Mouse (Mus musculus): ENCODE data around the gene Fam107b. TPM values are rescaled to one million over a fixed set of nuclear protein-coding genes. Genes with fewer than 3 reads are reported as not detected.

The Fam107b gene
- polyA plus RNA-seq, 1 experiment from 2014 or later = 75.4 TPM

DNA sequence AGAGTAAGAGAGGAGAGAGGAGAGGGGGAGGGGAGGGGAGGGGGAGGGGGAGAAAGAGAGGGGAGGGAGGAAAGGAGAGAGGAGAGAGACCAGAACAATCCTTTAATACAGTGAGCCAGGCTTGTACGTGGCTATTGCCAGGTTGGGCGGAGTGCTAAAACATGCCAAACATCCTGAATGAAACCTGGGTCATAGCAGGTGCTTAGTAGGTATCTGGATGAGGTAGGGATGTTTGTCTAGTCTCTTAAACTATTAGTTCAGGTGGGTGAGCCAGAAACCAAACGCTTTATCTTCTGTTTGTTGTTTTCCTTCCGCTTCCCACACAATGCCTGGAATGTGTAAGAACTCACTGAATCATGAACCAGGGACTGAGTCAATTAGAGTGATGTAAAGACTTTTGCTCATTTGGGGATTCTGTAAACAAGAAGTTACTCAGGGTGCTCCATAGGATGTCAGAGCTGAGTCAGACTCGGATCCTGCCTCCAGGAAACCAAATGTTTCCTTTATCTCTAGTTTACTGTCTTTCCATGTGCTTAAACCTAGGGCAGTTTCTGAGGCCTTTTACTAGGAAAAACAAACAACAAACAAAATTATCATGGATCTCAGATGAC, 89.1 kb downstream of the Fam107b start:
- H3K4me2 ChIP-seq (ENCODE audit: low read length) = no peak overlapping the region
- no peak for ATAC-seq
- H3K36me3 ChIP-seq (ENCODE audit: control insufficient read depth, insufficient read depth, low read length) = no peaks in the 10 kb centered on the region
- H3K9ac ChIP-seq (ENCODE audit: low read length) = no peak overlapping the region
- DNase-seq (ENCODE audit: low spot score) = no peak
- H3K27ac ChIP-seq (ENCODE audit: low read depth, low read length) = no peak overlapping the region
- H3K27me3 ChIP-seq (replicated peaks; ENCODE audit: control insufficient read depth, insufficient read depth, low read length) = no peaks in the 10 kb centered on the region
- no peaks in the 10 kb centered on the region for H3K9me3 ChIP-seq (replicated peaks; ENCODE audit: control insufficient read depth, low read length)
- 26% methylated on average over 5 of the region's 5 CpGs for WGBS
- no peak overlapping the region for H3K4me3 ChIP-seq (ENCODE audit: low read depth, low read length)
- no peaks in the 10 kb centered on the region for H3K4me1 ChIP-seq (ENCODE audit: control insufficient read depth, insufficient read depth, low read length)

GRCm38 (mm10) chr2:3664086-3664485, 93.8 kb downstream of the Fam107b start:
- Histone ChIP-seq H3K4me1 (ENCODE audit: control insufficient read depth, insufficient read depth, low read length) (no peaks in the 10 kb centered on the region), H3K9me3 (replicated peaks; ENCODE audit: control insufficient read depth, low read length) (no peaks in the 10 kb centered on the region), H3K36me3 (ENCODE audit: control insufficient read depth, insufficient read depth, low read length) (no peaks in the 10 kb centered on the region), H3K4me3 (ENCODE audit: low read depth, low read length) (no peak overlapping the region), H3K9ac (ENCODE audit: low read length) (no peak overlapping the region), H3K27ac (ENCODE audit: low read depth, low read length) (no peak overlapping the region), H3K27me3 (replicated peaks; ENCODE audit: control insufficient read depth, insufficient read depth, low read length) (no peaks in the 10 kb centered on the region), H3K4me2 (ENCODE audit: low read length) (no peak overlapping the region)
- DNase-seq (ENCODE audit: low spot score) (no peak), ATAC-seq (no peak)
- WGBS = 78% methylated on average over 6 of the region's 6 CpGs

- Histone ChIP-seq H3K9ac (ENCODE audit: low read length) (no peak overlapping the region), H3K4me3 (ENCODE audit: low read depth, low read length) (no peak overlapping the region), H3K4me1 (ENCODE audit: control insufficient read depth, insufficient read depth, low read length) (no peaks in the 10 kb centered on the region), H3K9me3 (replicated peaks; ENCODE audit: control insufficient read depth, low read length) (no peaks in the 10 kb centered on the region), H3K27me3 (replicated peaks; ENCODE audit: control insufficient read depth, insufficient read depth, low read length) (no peaks in the 10 kb centered on the region), H3K36me3 (ENCODE audit: control insufficient read depth, insufficient read depth, low read length) (no peaks in the 10 kb centered on the region), H3K4me2 (ENCODE audit: low read length) (no peak overlapping the region), H3K27ac (ENCODE audit: low read depth, low read length) (no peak overlapping the region)
- WGBS = 75% methylated on average over 3 of the region's 3 CpGs
- DNase-seq (ENCODE audit: low spot score) (peak; percentile 44), ATAC-seq (no peak)
These were observed 98.4 kb downstream of the Fam107b start for GRCm38 (mm10) chr2:3668682-3669081.

DNA sequence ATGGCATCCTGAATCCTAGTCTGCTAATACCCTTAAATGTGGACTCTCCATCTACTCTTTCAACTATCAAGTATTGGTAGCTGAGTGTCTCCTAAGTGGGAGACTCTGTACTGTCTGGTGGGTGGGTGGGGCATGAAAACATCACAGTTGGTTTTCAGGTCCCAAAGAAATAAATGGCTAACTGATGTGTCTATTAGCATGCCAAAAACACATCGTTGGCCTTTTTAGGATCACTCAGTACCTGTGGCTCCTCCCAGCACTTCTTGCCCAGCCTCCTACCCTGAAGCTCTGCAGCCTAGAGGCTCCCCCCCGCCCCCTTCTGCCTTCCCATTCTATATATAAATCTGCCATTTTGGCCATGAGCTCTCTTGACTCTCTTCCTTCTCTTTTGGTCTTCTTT, 99.4 kb downstream of the Fam107b start:
- H3K9me3 ChIP-seq (replicated peaks; ENCODE audit: control insufficient read depth, low read length) = no peaks in the 10 kb centered on the region
- ATAC-seq (no peak), DNase-seq (ENCODE audit: low spot score) (no peak)
- H3K4me1 ChIP-seq (ENCODE audit: control insufficient read depth, insufficient read depth, low read length) = no peaks in the 10 kb centered on the region
- H3K27ac ChIP-seq (ENCODE audit: low read depth, low read length) = no peak overlapping the region
- no peak overlapping the region for H3K4me3 ChIP-seq (ENCODE audit: low read depth, low read length)
- no peaks in the 10 kb centered on the region for H3K36me3 ChIP-seq (ENCODE audit: control insufficient read depth, insufficient read depth, low read length)
- no peaks in the 10 kb centered on the region for H3K27me3 ChIP-seq (replicated peaks; ENCODE audit: control insufficient read depth, insufficient read depth, low read length)
- 55% methylated on average over 2 of the region's 2 CpGs for WGBS
- no peak overlapping the region for H3K4me2 ChIP-seq (ENCODE audit: low read length)
- no peak overlapping the region for H3K9ac ChIP-seq (ENCODE audit: low read length)

DNA sequence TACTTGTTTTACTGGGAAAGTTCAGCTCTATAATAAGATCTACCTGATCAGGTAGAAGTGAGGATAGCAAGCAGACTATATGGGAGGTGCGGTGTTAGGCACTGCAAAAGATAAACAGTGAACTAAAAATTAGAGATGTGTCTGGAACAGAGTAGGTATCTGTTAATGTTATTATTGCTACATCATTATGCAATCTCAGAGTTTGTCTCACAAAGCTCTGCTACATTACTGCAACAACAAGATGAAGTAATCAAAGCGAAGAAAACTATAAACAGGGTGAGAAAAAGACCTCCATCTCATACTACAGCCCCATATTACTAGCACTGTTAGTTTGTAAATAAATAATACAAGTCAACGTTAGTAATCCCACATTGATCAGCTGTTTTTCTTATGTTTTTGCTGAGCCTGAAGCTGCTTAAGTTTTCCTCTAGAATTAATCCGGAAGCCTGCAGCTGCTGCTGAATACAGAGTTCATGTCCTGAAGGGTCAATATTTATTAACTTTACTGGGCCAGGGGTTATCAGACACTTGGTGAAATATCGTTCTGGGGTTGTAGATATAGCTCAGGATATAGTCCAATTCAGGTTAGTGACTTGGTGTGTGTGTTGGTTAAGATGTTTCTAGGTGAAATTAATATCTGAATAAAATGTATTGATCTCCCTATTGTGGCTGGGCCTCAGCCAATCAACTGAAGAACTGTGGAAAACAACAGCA, 102.5 kb downstream of the Fam107b start:
- H3K9ac ChIP-seq (ENCODE audit: low read length) = no peak overlapping the region
- ATAC-seq = no peak
- no peaks in the 10 kb centered on the region for H3K36me3 ChIP-seq (ENCODE audit: control insufficient read depth, insufficient read depth, low read length)
- H3K27me3 ChIP-seq (replicated peaks; ENCODE audit: control insufficient read depth, insufficient read depth, low read length) = no peaks in the 10 kb centered on the region
- DNase-seq (ENCODE audit: low spot score) = no peak
- WGBS = 89% methylated on average over 5 of the region's 5 CpGs
- no peak overlapping the region for H3K4me3 ChIP-seq (ENCODE audit: low read depth, low read length)
- H3K9me3 ChIP-seq (replicated peaks; ENCODE audit: control insufficient read depth, low read length) = no peaks in the 10 kb centered on the region
- H3K27ac ChIP-seq (ENCODE audit: low read depth, low read length) = no peak overlapping the region
- H3K4me2 ChIP-seq (ENCODE audit: low read length) = no peak overlapping the region
- H3K4me1 ChIP-seq (ENCODE audit: control insufficient read depth, insufficient read depth, low read length) = no peaks in the 10 kb centered on the region

- H3K9ac ChIP-seq (ENCODE audit: low read length) = no peak overlapping the region
- no peaks in the 10 kb centered on the region for H3K27me3 ChIP-seq (replicated peaks; ENCODE audit: control insufficient read depth, insufficient read depth, low read length)
- no peaks in the 10 kb centered on the region for H3K9me3 ChIP-seq (replicated peaks; ENCODE audit: control insufficient read depth, low read length)
- no peak overlapping the region for H3K4me3 ChIP-seq (ENCODE audit: low read depth, low read length)
- DNase-seq (ENCODE audit: low spot score) = peak; percentile 22
- H3K36me3 ChIP-seq (ENCODE audit: control insufficient read depth, insufficient read depth, low read length) = no peaks in the 10 kb centered on the region
- H3K4me2 ChIP-seq (ENCODE audit: low read length) = no peak overlapping the region
- H3K4me1 ChIP-seq (ENCODE audit: control insufficient read depth, insufficient read depth, low read length) = no peaks in the 10 kb centered on the region
- no peak overlapping the region for H3K27ac ChIP-seq (ENCODE audit: low read depth, low read length)
- 89% methylated on average over 1 of the region's 1 CpGs for WGBS
- ATAC-seq = no peak
These were observed 105.2 kb downstream of the Fam107b start for GRCm38 (mm10) chr2:3675481-3675880.

- no peak for ATAC-seq
- 74% methylated on average over 4 of the region's 4 CpGs for WGBS
- no peaks in the 10 kb centered on the region for H3K36me3 ChIP-seq (ENCODE audit: control insufficient read depth, insufficient read depth, low read length)
These were observed 112.4 kb downstream of the Fam107b start for GRCm38 (mm10) chr2:3682699-3683098.

GRCm38 (mm10) chr2:3683343-3683742, 113.1 kb downstream of the Fam107b start:
- WGBS = 50% methylated on average over 5 of the region's 5 CpGs
- Histone ChIP-seq H3K9ac (ENCODE audit: low read length) (no peak overlapping the region), H3K27me3 (replicated peaks; ENCODE audit: control insufficient read depth, insufficient read depth, low read length) (no peaks in the 10 kb centered on the region), H3K27ac (ENCODE audit: low read depth, low read length) (no peak overlapping the region), H3K4me2 (ENCODE audit: low read length) (no peak overlapping the region), H3K4me3 (ENCODE audit: low read depth, low read length) (no peak overlapping the region), H3K4me1 (ENCODE audit: control insufficient read depth, insufficient read depth, low read length) (peaks cover 13% of the 10 kb centered on the region; the same call in 1 of the 2 replicates), H3K9me3 (replicated peaks; ENCODE audit: control insufficient read depth, low read length) (no peaks in the 10 kb centered on the region), H3K36me3 (ENCODE audit: control insufficient read depth, insufficient read depth, low read length) (no peaks in the 10 kb centered on the region)
- peak; percentile 26; the same call in 1 of the 2 replicates for ATAC-seq
- DNase-seq (ENCODE audit: low spot score) = no peak

More at GRCm38 (mm10) chr2:3682699-3683098, 112.4 kb downstream of the Fam107b start:
- H3K4me1 ChIP-seq (ENCODE audit: control insufficient read depth, insufficient read depth, low read length) = peaks cover 13% of the 10 kb centered on the region; the same call in 1 of the 2 replicates
- no peak overlapping the region for H3K4me2 ChIP-seq (ENCODE audit: low read length)
- H3K9ac ChIP-seq (ENCODE audit: low read length) = no peak overlapping the region
- no peak overlapping the region for H3K4me3 ChIP-seq (ENCODE audit: low read depth, low read length)
- DNase-seq (ENCODE audit: low spot score) = no peak
- no peaks in the 10 kb centered on the region for H3K9me3 ChIP-seq (replicated peaks; ENCODE audit: control insufficient read depth, low read length)
- no peaks in the 10 kb centered on the region for H3K27me3 ChIP-seq (replicated peaks; ENCODE audit: control insufficient read depth, insufficient read depth, low read length)
- no peak overlapping the region for H3K27ac ChIP-seq (ENCODE audit: low read depth, low read length)

DNA sequence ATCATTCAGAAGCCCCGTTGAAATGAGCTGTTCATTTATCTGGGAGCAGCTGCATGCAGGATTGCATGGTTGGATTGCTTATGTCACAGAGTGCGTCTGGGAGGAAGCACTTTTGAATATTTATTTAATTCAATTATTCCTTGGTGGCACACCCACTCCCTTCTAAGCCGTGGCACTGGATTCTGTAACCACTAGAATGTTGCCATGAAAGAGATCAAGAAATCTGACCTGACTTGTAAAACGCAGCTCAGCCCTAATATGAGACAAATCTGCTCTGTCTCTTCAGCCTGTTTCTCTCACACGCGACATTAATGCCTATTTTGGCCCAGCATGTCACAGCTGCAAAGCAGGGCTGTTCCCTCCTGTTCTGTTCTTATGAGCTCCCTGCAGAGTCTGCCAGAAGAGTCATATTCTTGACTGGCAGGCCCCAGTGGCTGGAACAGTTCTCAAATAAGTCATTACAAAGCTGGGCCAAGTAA, 113.5 kb downstream of the Fam107b start:
- Histone ChIP-seq H3K9me3 (replicated peaks; ENCODE audit: control insufficient read depth, low read length) (no peaks in the 10 kb centered on the region), H3K9ac (ENCODE audit: low read length) (no peak overlapping the region), H3K27me3 (replicated peaks; ENCODE audit: control insufficient read depth, insufficient read depth, low read length) (no peaks in the 10 kb centered on the region), H3K36me3 (ENCODE audit: control insufficient read depth, insufficient read depth, low read length) (no peaks in the 10 kb centered on the region), H3K4me1 (ENCODE audit: control insufficient read depth, insufficient read depth, low read length) (peaks cover 13% of the 10 kb centered on the region; the same call in 1 of the 2 replicates), H3K27ac (ENCODE audit: low read depth, low read length) (no peak overlapping the region), H3K4me2 (ENCODE audit: low read length) (no peak overlapping the region), H3K4me3 (ENCODE audit: low read depth, low read length) (no peak overlapping the region)
- ATAC-seq (peak; percentile 26; the same call in 1 of the 2 replicates), DNase-seq (ENCODE audit: low spot score) (peak; percentile 48)
- WGBS = 30% methylated on average over 6 of the region's 6 CpGs
